Mouse (Mus musculus): ENCODE data around the gene Msantd1. TPM values are rescaled to one million over a fixed set of nuclear protein-coding genes. Genes with fewer than 3 reads are reported as not detected.

Msantd1 gene
- polyA plus RNA-seq, 1 experiment from 2014 or later: 5.5 TPM

- ATAC-seq (no peak), DNase-seq (ENCODE audit: low spot score) (no peak)
- Histone ChIP-seq H3K4me2 (ENCODE audit: low read length) (no peak overlapping the region), H3K36me3 (ENCODE audit: control insufficient read depth, insufficient read depth, low read length) (peaks cover 93% of the 10 kb centered on the region), H3K4me1 (ENCODE audit: control insufficient read depth, insufficient read depth, low read length) (no peaks in the 10 kb centered on the region), H3K4me3 (ENCODE audit: low read depth, low read length) (no peak overlapping the region), H3K9me3 (replicated peaks; ENCODE audit: control insufficient read depth, low read length) (no peaks in the 10 kb centered on the region), H3K27me3 (replicated peaks; ENCODE audit: control insufficient read depth, insufficient read depth, low read length) (no peaks in the 10 kb centered on the region), H3K9ac (ENCODE audit: low read length) (no peak overlapping the region), H3K27ac (ENCODE audit: low read depth, low read length) (no peak overlapping the region)
Observed at GRCm38 (mm10) chr5:34902371-34902770, 5.4 kb upstream of the Msantd1 start.

- Histone ChIP-seq H3K27ac (ENCODE audit: low read depth, low read length) (no peak overlapping the region), H3K27me3 (replicated peaks; ENCODE audit: control insufficient read depth, insufficient read depth, low read length) (no peaks in the 10 kb centered on the region), H3K4me3 (ENCODE audit: low read depth, low read length) (no peak overlapping the region), H3K9me3 (replicated peaks; ENCODE audit: control insufficient read depth, low read length) (no peaks in the 10 kb centered on the region), H3K4me2 (ENCODE audit: low read length) (no peak overlapping the region), H3K9ac (ENCODE audit: low read length) (no peak overlapping the region), H3K36me3 (ENCODE audit: control insufficient read depth, insufficient read depth, low read length) (peaks cover 93% of the 10 kb centered on the region), H3K4me1 (ENCODE audit: control insufficient read depth, insufficient read depth, low read length) (no peaks in the 10 kb centered on the region)
- WGBS: 82% methylated on average over 5 of the region's 5 CpGs
- peak; percentile 46; the same call in 1 of the 2 replicates for ATAC-seq
- peak; percentile 76 for DNase-seq (ENCODE audit: low spot score)
Observed at GRCm38 (mm10) chr5:34902811-34903385, 4.9 kb upstream of the Msantd1 start.

- Histone ChIP-seq H3K27me3 (replicated peaks; ENCODE audit: control insufficient read depth, insufficient read depth, low read length) (no peaks in the 10 kb centered on the region), H3K36me3 (ENCODE audit: control insufficient read depth, insufficient read depth, low read length) (peaks cover 92% of the 10 kb centered on the region), H3K4me3 (ENCODE audit: low read depth, low read length) (no peak overlapping the region), H3K4me2 (ENCODE audit: low read length) (no peak overlapping the region), H3K9me3 (replicated peaks; ENCODE audit: control insufficient read depth, low read length) (no peaks in the 10 kb centered on the region), H3K4me1 (ENCODE audit: control insufficient read depth, insufficient read depth, low read length) (no peaks in the 10 kb centered on the region), H3K27ac (ENCODE audit: low read depth, low read length) (no peak overlapping the region), H3K9ac (ENCODE audit: low read length) (no peak overlapping the region)
- DNase-seq (ENCODE audit: low spot score) (no peak), ATAC-seq (no peak)
Observed at GRCm38 (mm10) chr5:34904412-34904811, 3.4 kb upstream of the Msantd1 start.

- ATAC-seq: no peak
- H3K4me1 ChIP-seq (ENCODE audit: control insufficient read depth, insufficient read depth, low read length): no peaks in the 10 kb centered on the region
Observed at GRCm38 (mm10) chr5:34907230-34907629, 582 bp upstream of the Msantd1 start.

GRCm38 (mm10) chr5:34908726-34909633 lies 1.2 kb downstream of the Msantd1 start:
- Histone ChIP-seq H3K4me3 (ENCODE audit: low read depth, low read length) (no peak overlapping the region), H3K4me2 (ENCODE audit: low read length) (no peak overlapping the region), H3K36me3 (ENCODE audit: control insufficient read depth, insufficient read depth, low read length) (peaks cover 63% of the 10 kb centered on the region), H3K9ac (ENCODE audit: low read length) (no peak overlapping the region), H3K27ac (ENCODE audit: low read depth, low read length) (no peak overlapping the region), H3K9me3 (replicated peaks; ENCODE audit: control insufficient read depth, low read length) (no peaks in the 10 kb centered on the region), H3K27me3 (replicated peaks; ENCODE audit: control insufficient read depth, insufficient read depth, low read length) (no peaks in the 10 kb centered on the region), H3K4me1 (ENCODE audit: control insufficient read depth, insufficient read depth, low read length) (no peaks in the 10 kb centered on the region)
- ATAC-seq (no peak), DNase-seq (ENCODE audit: low spot score) (no peak)
- 75% methylated on average over 9 of the region's 9 CpGs for WGBS

More at GRCm38 (mm10) chr5:34907230-34907629, 582 bp upstream of the Msantd1 start:
- peaks cover 76% of the 10 kb centered on the region for H3K36me3 ChIP-seq (ENCODE audit: control insufficient read depth, insufficient read depth, low read length)
- no peak overlapping the region for H3K4me3 ChIP-seq (ENCODE audit: low read depth, low read length)
- no peak overlapping the region for H3K4me2 ChIP-seq (ENCODE audit: low read length)
- 88% methylated on average over 4 of the region's 4 CpGs for WGBS
- H3K9ac ChIP-seq (ENCODE audit: low read length): no peak overlapping the region
- no peak overlapping the region for H3K27ac ChIP-seq (ENCODE audit: low read depth, low read length)
- DNase-seq (ENCODE audit: low spot score): no peak
- no peaks in the 10 kb centered on the region for H3K27me3 ChIP-seq (replicated peaks; ENCODE audit: control insufficient read depth, insufficient read depth, low read length)
- H3K9me3 ChIP-seq (replicated peaks; ENCODE audit: control insufficient read depth, low read length): no peaks in the 10 kb centered on the region

GRCm38 (mm10) chr5:34909634-34910503 lies 2.1 kb downstream of the Msantd1 start:
- H3K4me3 ChIP-seq (ENCODE audit: low read depth, low read length): no peak overlapping the region
- no peaks in the 10 kb centered on the region for H3K9me3 ChIP-seq (replicated peaks; ENCODE audit: control insufficient read depth, low read length)
- H3K4me1 ChIP-seq (ENCODE audit: control insufficient read depth, insufficient read depth, low read length): no peaks in the 10 kb centered on the region
- no peak overlapping the region for H3K4me2 ChIP-seq (ENCODE audit: low read length)
- no peak for ATAC-seq
- H3K27ac ChIP-seq (ENCODE audit: low read depth, low read length): no peak overlapping the region
- H3K9ac ChIP-seq (ENCODE audit: low read length): no peak overlapping the region
- H3K36me3 ChIP-seq (ENCODE audit: control insufficient read depth, insufficient read depth, low read length): peaks cover 54% of the 10 kb centered on the region
- 97% methylated on average over 1 of the region's 1 CpGs for WGBS
- no peak for DNase-seq (ENCODE audit: low spot score)
- no peaks in the 10 kb centered on the region for H3K27me3 ChIP-seq (replicated peaks; ENCODE audit: control insufficient read depth, insufficient read depth, low read length)

- no peak for DNase-seq (ENCODE audit: low spot score)
- no peak overlapping the region for H3K9ac ChIP-seq (ENCODE audit: low read length)
- no peak overlapping the region for H3K4me2 ChIP-seq (ENCODE audit: low read length)
- WGBS: 72% methylated on average over 4 of the region's 4 CpGs
- no peaks in the 10 kb centered on the region for H3K9me3 ChIP-seq (replicated peaks; ENCODE audit: control insufficient read depth, low read length)
- H3K27me3 ChIP-seq (replicated peaks; ENCODE audit: control insufficient read depth, insufficient read depth, low read length): no peaks in the 10 kb centered on the region
- H3K27ac ChIP-seq (ENCODE audit: low read depth, low read length): no peak overlapping the region
- H3K4me1 ChIP-seq (ENCODE audit: control insufficient read depth, insufficient read depth, low read length): no peaks in the 10 kb centered on the region
- ATAC-seq: no peak
- H3K36me3 ChIP-seq (ENCODE audit: control insufficient read depth, insufficient read depth, low read length): peaks cover 49% of the 10 kb centered on the region
- H3K4me3 ChIP-seq (ENCODE audit: low read depth, low read length): no peak overlapping the region
Observed at GRCm38 (mm10) chr5:34910504-34910815, 2.6 kb downstream of the Msantd1 start.

GRCm38 (mm10) chr5:34915801-34916200 lies 8.0 kb downstream of the Msantd1 start:
- peak; percentile 86 for DNase-seq (ENCODE audit: low spot score)
- Histone ChIP-seq H3K4me1 (ENCODE audit: control insufficient read depth, insufficient read depth, low read length) (peaks cover 3% of the 10 kb centered on the region; the same call in 1 of the 2 replicates), H3K9me3 (replicated peaks; ENCODE audit: control insufficient read depth, low read length) (no peaks in the 10 kb centered on the region), H3K27me3 (replicated peaks; ENCODE audit: control insufficient read depth, insufficient read depth, low read length) (no peaks in the 10 kb centered on the region), H3K4me3 (ENCODE audit: low read depth, low read length) (no peak overlapping the region), H3K9ac (ENCODE audit: low read length) (no peak overlapping the region), H3K36me3 (ENCODE audit: control insufficient read depth, insufficient read depth, low read length) (0 out of 2 replicates have a peak, but pooled peaks cover 3% of the 10 kb centered on the region), H3K27ac (ENCODE audit: low read depth, low read length) (no peak overlapping the region), H3K4me2 (ENCODE audit: low read length) (no peak overlapping the region)
- peak; percentile 72; the same call in 1 of the 2 replicates for ATAC-seq
- 16% methylated on average over 1 of the region's 1 CpGs for WGBS

Data from forebrain, embryonic 14.5 days (tissue).